Mouse (Mus musculus) fat pad, adult 2 months (tissue): Measurements from ENCODE around the gene Sdhaf4.
A peak's percentile ranks its signal among the peaks of the same experiment; 100 is the strongest.
"Not testable (repeated sequence)": the region's sequence is repeated elsewhere in the genome, so short reads cannot be mapped to it uniquely, and the experiment has no call there.

Experiments used
- DNase-seq: peaks from one replicate; pipeline ENCODE4 v3.0.0-alpha.2; 2011; ENCODE audit warnings: low read depth, low spot score; ENCODE audit errors: extremely low read depth

Sdhaf4 gene

GRCm38 (mm10) chr1:24005070-24005804, at the start of gene Sdhaf4:
Gene Sdhaf4, minus strand, starts transcription at chr1:24005656.
- DNase-seq: peak; percentile 58

- no peak for DNase-seq
Observed at GRCm38 (mm10) chr1:24046730-24047510, 41.5 kb upstream of the Sdhaf4 start.

DNA sequence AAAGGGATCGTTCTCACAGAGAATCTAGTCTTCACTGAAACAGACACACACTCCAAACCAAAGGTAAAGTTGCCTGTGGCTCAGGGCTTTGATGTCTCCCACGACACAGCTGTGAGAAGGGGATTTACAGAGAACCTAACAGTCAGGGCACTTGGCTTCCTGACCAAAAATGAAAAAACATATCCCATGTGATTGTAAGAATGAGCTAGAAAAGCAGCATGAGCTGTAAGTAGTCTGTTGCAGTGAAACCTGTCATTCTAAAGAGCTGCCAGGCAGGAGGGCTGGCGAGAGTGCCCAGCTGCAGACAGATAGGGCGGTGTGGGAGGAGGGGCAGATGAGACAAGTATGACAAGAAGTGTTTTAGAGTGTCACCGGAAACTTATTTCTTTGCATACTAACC, 40.2 kb upstream of the Sdhaf4 start:
- no peak for DNase-seq

- no peak for DNase-seq
Observed at GRCm38 (mm10) chr1:24043007-24043406, 37.6 kb upstream of the Sdhaf4 start.

- no peak for DNase-seq
Observed at GRCm38 (mm10) chr1:24033759-24034423, 28.4 kb upstream of the Sdhaf4 start.

GRCm38 (mm10) chr1:24010821-24011220, 5.4 kb upstream of the Sdhaf4 start:
- DNase-seq: no peak

DNA sequence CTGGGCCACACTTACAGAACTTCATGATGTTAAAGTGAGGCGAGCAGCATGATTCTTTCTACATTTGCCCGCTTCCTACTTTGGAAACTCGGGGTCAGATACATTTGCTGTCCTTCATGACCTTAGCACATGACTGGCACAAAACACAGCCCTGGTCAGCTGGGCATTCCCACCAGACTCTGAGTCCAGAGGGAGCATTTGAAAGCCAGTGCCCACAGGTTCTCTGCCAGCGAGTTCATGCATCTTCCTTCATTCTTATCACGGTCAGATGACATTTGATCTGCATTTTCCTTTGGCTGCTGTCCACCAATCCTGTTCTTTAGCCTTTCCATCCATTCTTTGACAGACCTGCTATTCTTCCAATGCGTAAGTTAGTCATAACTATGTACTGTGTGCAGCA, 4.6 kb upstream of the Sdhaf4 start:
- DNase-seq: no peak

GRCm38 (mm10) chr1:24007621-24008020, 2.2 kb upstream of the Sdhaf4 start:
- peak; percentile 28 for DNase-seq

DNA sequence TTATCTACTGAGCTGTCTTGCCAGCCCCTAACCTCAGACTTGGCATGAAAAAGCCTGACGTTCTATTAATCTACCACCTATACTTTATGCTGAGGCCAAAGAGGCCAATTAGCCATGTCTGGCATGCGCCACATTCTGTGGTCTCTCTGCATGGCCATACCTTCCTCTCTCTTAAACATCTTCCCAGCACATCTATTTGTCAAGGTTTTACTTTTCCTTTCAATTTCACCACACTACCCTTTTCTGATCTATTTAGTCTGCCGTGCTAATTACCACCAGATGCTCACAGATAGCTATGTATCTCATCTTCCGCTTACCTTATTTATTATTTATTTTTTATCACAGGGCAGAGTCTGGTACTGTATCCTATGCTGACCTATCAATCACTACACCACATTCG, 6.1 kb downstream of the Sdhaf4 start:
- DNase-seq: no peak

DNA sequence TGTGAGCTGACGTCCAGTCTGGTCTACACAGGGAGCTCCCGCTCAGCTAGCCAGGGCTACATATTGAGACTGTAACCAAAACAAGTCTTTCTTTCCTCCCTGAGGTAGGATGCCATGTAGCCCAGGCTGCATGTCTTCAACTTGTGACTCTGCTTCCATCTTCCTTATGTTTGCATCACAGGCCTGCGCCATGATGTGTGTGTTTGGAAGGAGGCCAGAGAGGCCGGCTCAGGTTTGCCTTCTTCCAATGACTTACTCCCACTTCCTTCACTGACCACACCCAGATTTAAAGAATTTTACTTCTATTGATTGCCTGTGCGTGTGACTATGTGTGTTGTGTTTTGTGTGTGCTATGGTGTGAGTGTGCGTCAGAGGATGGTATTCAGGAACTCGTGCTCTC, 6.6 kb downstream of the Sdhaf4 start:
- DNase-seq: no peak

- DNase-seq: no peak
Observed at GRCm38 (mm10) chr1:23998120-23998810, 7.2 kb downstream of the Sdhaf4 start.

- no peak for DNase-seq
Observed at GRCm38 (mm10) chr1:23997493-23997892, 8.0 kb downstream of the Sdhaf4 start.

GRCm38 (mm10) chr1:23995420-23995819, 10.0 kb downstream of the Sdhaf4 start:
- no peak for DNase-seq

- no peak for DNase-seq
Observed at GRCm38 (mm10) chr1:23983118-23983517, 22.3 kb downstream of the Sdhaf4 start.

DNA sequence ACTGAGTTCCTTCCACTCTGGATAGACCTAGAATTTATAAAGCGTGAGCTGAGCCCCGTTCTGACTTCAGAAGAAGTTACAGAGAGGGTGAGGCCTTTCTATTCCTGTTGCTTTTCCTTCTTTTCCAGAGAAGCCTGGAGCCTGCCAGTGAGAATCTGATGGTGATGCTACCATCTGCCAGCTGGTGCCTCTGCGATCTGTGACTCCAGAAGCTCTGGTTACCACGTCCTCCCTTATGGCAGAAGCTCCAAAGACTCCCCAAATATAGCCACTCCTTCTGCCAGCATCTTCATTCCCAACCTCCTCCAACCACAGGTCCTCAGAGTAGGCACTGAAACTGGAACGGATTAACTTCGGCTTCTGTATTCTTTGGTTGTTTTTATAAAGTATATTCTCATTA, 27.2 kb downstream of the Sdhaf4 start:
- DNase-seq: no peak

GRCm38 (mm10) chr1:23971159-23971558, 34.3 kb downstream of the Sdhaf4 start:
- not testable (repeated sequence) for DNase-seq

DNA sequence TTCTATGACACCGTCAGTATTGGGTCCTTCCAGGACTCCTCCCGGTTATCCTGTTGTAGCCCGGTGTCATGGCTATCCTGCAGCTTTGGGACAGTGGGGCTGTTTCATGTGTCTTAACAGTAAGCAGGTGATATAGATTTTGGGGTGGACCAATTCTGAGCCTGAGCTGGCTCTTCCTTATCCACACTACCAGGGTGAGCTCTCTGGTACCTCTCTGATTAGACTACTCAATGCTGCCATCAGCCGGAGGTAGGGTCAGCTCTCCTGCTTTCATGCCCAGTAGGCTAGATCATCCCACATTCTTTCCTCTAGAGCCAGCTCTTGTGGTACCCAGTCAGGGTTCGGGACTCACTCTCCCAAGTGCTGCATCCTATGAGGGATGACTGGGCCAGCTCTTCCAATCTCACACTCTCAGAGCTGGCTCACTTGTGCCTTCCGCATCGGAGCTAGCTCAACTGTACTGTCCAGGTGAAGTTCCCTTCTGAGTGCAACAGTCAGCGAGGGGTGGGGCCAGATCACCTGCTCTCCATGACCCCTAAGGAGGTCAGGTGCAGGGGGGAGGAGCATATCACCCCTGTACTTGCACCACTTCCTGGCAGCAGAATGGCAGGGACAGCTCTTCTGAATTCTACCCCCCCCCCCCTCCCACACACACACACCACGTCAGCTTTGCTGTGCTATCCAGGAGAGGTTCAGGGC, 37.3 kb downstream of the Sdhaf4 start:
- DNase-seq: no peak

GRCm38 (mm10) chr1:23966226-23966625, 39.2 kb downstream of the Sdhaf4 start:
- DNase-seq: no peak

DNA sequence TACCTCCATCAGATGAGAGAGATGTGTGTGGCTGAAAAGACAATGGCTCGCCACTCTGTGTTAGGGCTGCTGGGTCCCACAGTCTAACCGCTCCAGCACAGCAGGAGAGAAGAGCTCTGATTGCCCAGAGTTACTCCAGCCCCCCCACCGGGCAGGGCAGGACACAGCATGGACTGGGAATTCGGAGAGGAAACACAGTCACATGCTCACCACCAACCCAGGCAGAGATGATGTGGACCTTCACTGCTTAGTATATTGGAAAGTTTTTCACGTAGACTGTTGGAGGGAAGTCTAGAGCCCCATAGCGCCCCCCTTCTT, 46.1 kb downstream of the Sdhaf4 start:
- DNase-seq: no peak

DNA sequence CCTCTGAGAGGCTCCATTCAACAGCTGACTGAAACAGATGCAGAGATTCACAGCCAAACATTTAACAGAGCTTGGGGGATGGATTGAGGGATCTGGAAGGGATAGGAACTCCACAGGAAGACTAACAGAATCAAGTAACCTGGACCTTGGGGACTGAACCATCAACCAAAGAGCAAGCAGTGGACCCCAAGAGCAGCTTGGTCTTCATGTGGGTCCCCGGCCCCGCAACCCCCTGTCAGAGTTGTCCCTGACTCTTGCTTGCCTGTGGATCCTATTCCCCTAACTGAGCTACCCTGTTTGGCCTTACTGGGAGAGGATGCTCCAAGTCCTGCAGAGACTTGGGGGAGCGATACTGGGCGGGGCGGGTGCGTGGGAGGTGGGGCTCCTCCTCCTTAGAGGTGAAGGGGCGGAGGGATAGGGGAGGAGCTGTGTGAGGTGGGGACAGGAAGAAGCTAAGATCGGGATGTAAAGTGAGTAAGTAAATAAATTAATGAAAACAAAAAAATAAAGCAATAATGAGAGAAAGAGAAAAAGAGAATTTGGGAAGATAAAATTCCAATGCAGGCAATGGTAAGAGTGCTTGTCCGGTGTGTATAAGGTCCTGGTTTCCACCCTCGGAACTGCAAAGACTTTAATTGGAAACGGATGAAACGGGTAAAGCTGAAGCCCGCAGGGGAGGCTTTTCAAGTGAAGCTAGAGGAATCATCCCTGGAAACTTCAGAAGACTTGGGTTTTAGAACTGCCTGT, 46.6 kb downstream of the Sdhaf4 start:
- DNase-seq: no peak
